Mouse (Mus musculus): ENCODE measurements around the gene 4933428G20Rik. TPM values are rescaled to one million over a fixed set of nuclear protein-coding genes. Genes with fewer than 3 reads are reported as not detected.

4933428G20Rik gene
- polyA plus RNA-seq, 1 experiment from 2014 or later = not detected

DNA sequence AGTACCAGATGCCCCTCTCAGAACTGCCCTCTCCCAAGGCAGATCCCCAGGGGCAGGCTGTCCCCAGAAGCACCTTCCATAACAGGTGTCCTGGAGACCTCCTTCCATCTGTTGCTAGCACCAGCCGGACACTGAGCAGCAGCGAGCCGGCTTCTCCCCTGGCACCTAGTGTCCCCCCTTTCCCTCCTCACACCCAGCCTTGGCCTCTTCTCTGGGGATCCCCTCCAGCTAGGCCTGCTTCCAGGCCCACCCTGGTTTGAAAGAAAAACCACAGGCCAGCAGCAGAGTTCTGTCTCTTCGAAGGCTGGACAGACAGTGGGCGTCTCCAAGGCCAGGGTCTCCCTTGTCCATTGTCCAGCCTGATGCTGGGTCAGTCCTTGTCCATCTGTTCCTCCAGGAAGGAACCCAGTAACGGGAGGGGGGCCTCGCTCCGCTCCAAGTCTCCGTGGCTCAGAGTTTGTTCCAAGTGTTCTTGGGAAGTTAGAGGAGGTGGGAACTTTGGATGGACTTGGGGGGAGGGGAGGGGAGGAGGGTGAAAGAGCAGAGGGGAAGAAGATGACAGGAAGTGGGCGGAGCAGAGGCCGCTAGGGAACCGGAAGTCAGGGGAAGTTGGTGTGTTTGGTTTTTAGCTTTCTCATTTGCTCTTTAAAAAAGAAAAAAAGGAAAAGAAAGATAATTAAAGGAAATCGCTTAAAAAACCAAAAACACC, 11.7 kb upstream of the 4933428G20Rik start:
- Histone ChIP-seq H3K4me3 (ENCODE audit: low read depth, low read length) (no peak overlapping the region), H3K27ac (ENCODE audit: low read depth, low read length) (no peak overlapping the region; the same call in 1 of the 2 replicates), H3K9me3 (replicated peaks; ENCODE audit: control insufficient read depth, low read length) (no peaks in the 10 kb centered on the region), H3K4me2 (ENCODE audit: low read length) (no peak overlapping the region), H3K9ac (ENCODE audit: low read length) (no peak overlapping the region), H3K4me1 (ENCODE audit: control insufficient read depth, insufficient read depth, low read length) (0 out of 2 replicates have a peak, but pooled peaks cover 2% of the 10 kb centered on the region), H3K27me3 (replicated peaks; ENCODE audit: control insufficient read depth, insufficient read depth, low read length) (no peaks in the 10 kb centered on the region), H3K36me3 (ENCODE audit: control insufficient read depth, insufficient read depth, low read length) (peaks cover 22% of the 10 kb centered on the region)
- 63% methylated on average over 13 of the region's 13 CpGs for WGBS
- DNase-seq (ENCODE audit: low spot score) = no peak
- ATAC-seq = no peak

DNA sequence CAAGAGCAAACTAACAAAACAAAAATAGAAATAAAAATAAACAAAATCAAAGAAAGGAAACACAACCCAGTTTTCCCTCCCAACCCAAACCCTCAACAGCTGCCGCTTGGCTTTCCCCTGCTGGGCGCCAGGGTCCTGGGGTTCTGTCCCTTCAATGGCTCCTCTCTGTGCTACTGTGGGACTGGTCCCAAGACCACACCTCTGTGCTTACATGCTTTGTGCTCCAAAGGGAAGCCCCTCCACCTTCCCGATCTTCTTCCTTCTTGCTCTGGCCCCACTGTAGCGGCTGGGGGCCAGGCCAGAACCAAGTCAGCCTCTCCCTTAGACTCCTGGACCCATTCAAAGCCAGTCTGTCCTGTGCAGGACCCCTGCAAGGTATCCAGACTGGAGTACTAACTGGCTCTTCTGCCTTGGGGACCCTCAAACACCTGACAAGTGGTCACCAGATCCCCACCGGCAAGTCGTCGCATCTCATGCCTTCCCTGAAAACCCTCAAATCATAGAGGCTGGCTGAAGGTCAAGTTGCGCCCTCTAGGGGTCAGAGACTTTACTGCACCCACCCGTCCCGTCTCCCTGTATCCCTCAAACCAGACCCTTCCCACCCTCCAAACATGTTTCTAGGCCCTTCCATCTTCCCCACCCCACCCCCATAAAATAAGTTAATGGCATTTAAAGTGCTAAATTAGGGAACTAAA, 11.0 kb upstream of the 4933428G20Rik start:
- H3K9me3 ChIP-seq (replicated peaks; ENCODE audit: control insufficient read depth, low read length) = no peaks in the 10 kb centered on the region
- ATAC-seq (peak; percentile 33; the same call in 1 of the 2 replicates), DNase-seq (ENCODE audit: low spot score) (peak; percentile 53)
- whole genome bisulfite sequencing = 24% methylated on average over 10 of the region's 10 CpGs
- H3K4me1 ChIP-seq (ENCODE audit: control insufficient read depth, insufficient read depth, low read length) = 0 out of 2 replicates have a peak, but pooled peaks cover 2% of the 10 kb centered on the region
- no peak overlapping the region for H3K27ac ChIP-seq (ENCODE audit: low read depth, low read length)
- H3K4me3 ChIP-seq (ENCODE audit: low read depth, low read length) = no peak overlapping the region
- peaks cover 15% of the 10 kb centered on the region for H3K36me3 ChIP-seq (ENCODE audit: control insufficient read depth, insufficient read depth, low read length)
- H3K4me2 ChIP-seq (ENCODE audit: low read length) = no peak overlapping the region
- H3K9ac ChIP-seq (ENCODE audit: low read length) = no peak overlapping the region
- H3K27me3 ChIP-seq (replicated peaks; ENCODE audit: control insufficient read depth, insufficient read depth, low read length) = no peaks in the 10 kb centered on the region

DNA sequence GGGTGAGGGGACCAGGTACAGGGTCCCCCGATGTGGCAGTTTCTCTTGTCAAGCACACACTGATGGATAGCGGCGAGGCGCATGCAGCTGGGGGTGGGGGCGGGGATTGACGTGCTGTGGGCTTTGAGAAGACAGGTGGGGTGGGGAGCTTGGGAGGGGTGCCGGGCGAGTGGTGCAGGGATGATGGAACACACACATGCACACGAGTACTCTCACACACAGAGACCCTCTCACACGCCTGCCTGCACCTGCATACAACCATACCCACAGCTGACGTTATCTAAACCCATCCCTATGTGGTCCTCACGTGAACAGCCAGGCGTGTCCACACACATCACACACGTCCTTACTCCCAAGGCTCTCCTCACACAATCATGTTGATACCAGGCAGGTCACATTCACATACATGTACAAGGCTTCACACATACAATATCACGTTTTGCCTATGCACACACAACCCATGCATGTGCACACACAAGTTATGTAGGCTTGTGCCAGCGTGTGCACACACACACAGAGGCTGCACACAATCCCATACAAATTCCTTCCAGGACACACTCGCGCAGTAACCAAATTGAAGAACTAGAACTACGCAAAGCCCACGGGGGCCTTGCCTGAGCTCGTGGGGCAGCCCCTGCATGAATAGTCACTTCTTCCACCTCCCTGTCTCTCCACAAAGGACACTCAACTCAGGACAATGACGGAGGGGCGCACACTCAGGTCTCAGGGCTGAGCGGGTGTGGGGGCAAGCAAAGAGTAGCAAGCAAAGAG, 9.8 kb upstream of the 4933428G20Rik start:
- ATAC-seq (peak; percentile 27; the same call in 1 of the 2 replicates), DNase-seq (ENCODE audit: low spot score) (no peak)
- Histone ChIP-seq H3K4me3 (ENCODE audit: low read depth, low read length) (no peak overlapping the region), H3K4me2 (ENCODE audit: low read length) (no peak overlapping the region), H3K4me1 (ENCODE audit: control insufficient read depth, insufficient read depth, low read length) (0 out of 2 replicates have a peak, but pooled peaks cover 2% of the 10 kb centered on the region), H3K27me3 (replicated peaks; ENCODE audit: control insufficient read depth, insufficient read depth, low read length) (no peaks in the 10 kb centered on the region), H3K9me3 (replicated peaks; ENCODE audit: control insufficient read depth, low read length) (no peaks in the 10 kb centered on the region), H3K27ac (ENCODE audit: low read depth, low read length) (no peak overlapping the region), H3K9ac (ENCODE audit: low read length) (no peak overlapping the region), H3K36me3 (ENCODE audit: control insufficient read depth, insufficient read depth, low read length) (peaks cover 3% of the 10 kb centered on the region; the same call in 1 of the 2 replicates)
- 52% methylated on average over 24 of the region's 24 CpGs for whole genome bisulfite sequencing

DNA sequence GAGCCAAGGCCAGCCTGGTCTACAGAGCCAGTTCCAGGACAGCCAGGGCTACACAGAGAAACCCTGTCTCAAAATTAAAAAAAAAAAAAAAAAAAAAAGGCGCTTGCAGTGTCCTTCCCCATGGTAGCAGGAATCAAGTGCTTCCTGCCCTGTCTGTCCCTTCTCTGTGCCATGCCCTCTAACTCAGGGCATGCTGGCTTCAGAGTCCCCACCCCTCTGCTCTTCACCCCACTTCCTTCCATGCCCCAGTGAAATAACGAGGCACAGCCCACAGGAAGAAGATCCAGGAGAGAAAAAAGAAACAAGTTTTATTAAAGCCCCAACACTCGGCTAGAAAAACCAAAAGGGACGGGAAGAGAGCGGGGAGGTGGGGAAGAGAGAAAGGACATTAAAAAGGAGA, 8.9 kb upstream of the 4933428G20Rik start:
- WGBS = 53% methylated on average over 5 of the region's 5 CpGs
- H3K27ac ChIP-seq (ENCODE audit: low read depth, low read length) = no peak overlapping the region
- no peak for DNase-seq (ENCODE audit: low spot score)
- no peak overlapping the region for H3K4me3 ChIP-seq (ENCODE audit: low read depth, low read length)
- no peak overlapping the region for H3K4me2 ChIP-seq (ENCODE audit: low read length)
- no peaks in the 10 kb centered on the region for H3K27me3 ChIP-seq (replicated peaks; ENCODE audit: control insufficient read depth, insufficient read depth, low read length)
- 0 out of 2 replicates have a peak, but pooled peaks cover 2% of the 10 kb centered on the region for H3K4me1 ChIP-seq (ENCODE audit: control insufficient read depth, insufficient read depth, low read length)
- no peaks in the 10 kb centered on the region for H3K36me3 ChIP-seq (ENCODE audit: control insufficient read depth, insufficient read depth, low read length)
- no peak overlapping the region for H3K9ac ChIP-seq (ENCODE audit: low read length)
- no peaks in the 10 kb centered on the region for H3K9me3 ChIP-seq (replicated peaks; ENCODE audit: control insufficient read depth, low read length)
- ATAC-seq = no peak

DNA sequence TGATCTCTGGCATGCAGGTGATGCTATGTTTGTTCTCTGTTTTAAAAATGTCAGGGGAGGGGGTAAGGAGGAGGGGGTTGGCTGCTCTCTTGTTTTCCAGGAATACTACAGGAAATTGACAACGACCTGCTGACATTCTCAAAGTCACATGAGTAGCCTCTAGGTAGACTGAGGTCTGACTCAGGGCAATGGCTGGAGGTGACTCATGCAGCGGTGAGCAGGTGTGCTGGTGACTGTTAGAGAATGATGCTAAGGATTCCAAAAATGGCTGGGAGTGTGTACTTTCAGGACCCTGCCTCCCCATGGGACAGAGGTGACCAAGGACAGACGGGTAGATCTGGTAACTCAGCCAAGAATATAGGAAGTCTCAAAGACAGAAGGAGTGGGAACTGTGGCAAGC, 8.1 kb upstream of the 4933428G20Rik start:
- no peak overlapping the region for H3K27ac ChIP-seq (ENCODE audit: low read depth, low read length)
- no peak for DNase-seq (ENCODE audit: low spot score)
- no peak for ATAC-seq
- WGBS = 91% methylated on average over 3 of the region's 3 CpGs
- no peak overlapping the region for H3K9ac ChIP-seq (ENCODE audit: low read length)
- 0 out of 2 replicates have a peak, but pooled peaks cover 2% of the 10 kb centered on the region for H3K4me1 ChIP-seq (ENCODE audit: control insufficient read depth, insufficient read depth, low read length)
- no peak overlapping the region for H3K4me3 ChIP-seq (ENCODE audit: low read depth, low read length)
- no peak overlapping the region for H3K4me2 ChIP-seq (ENCODE audit: low read length)
- H3K36me3 ChIP-seq (ENCODE audit: control insufficient read depth, insufficient read depth, low read length) = no peaks in the 10 kb centered on the region
- no peaks in the 10 kb centered on the region for H3K27me3 ChIP-seq (replicated peaks; ENCODE audit: control insufficient read depth, insufficient read depth, low read length)
- H3K9me3 ChIP-seq (replicated peaks; ENCODE audit: control insufficient read depth, low read length) = no peaks in the 10 kb centered on the region

DNA sequence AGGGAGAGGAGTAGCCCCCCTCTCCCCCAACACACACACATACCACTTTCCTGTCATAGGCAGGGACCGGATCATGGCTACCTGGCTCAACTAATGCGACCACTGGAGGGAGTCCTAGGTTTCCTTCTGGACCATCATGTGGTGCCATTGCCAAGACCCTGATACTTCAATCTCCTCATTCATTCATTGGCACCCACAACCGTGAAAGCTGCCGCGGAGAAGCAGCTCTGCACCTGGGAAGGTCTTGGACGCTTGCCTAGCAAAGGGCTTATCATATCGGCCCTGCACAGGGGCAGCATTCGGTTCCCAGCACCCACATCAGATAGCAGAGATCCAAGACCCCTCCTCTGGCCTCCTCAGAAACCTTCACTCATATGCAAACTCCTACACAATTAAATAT, 6.2 kb upstream of the 4933428G20Rik start:
- Histone ChIP-seq H3K36me3 (ENCODE audit: control insufficient read depth, insufficient read depth, low read length) (no peaks in the 10 kb centered on the region), H3K4me3 (ENCODE audit: low read depth, low read length) (no peak overlapping the region), H3K9me3 (replicated peaks; ENCODE audit: control insufficient read depth, low read length) (no peaks in the 10 kb centered on the region), H3K4me2 (ENCODE audit: low read length) (no peak overlapping the region), H3K27ac (ENCODE audit: low read depth, low read length) (no peak overlapping the region), H3K27me3 (replicated peaks; ENCODE audit: control insufficient read depth, insufficient read depth, low read length) (peaks cover 6% of the 10 kb centered on the region), H3K9ac (ENCODE audit: low read length) (no peak overlapping the region), H3K4me1 (ENCODE audit: control insufficient read depth, insufficient read depth, low read length) (0 out of 2 replicates have a peak, but pooled peaks cover 2% of the 10 kb centered on the region)
- WGBS = 53% methylated on average over 8 of the region's 8 CpGs
- ATAC-seq (no peak), DNase-seq (ENCODE audit: low spot score) (no peak)

DNA sequence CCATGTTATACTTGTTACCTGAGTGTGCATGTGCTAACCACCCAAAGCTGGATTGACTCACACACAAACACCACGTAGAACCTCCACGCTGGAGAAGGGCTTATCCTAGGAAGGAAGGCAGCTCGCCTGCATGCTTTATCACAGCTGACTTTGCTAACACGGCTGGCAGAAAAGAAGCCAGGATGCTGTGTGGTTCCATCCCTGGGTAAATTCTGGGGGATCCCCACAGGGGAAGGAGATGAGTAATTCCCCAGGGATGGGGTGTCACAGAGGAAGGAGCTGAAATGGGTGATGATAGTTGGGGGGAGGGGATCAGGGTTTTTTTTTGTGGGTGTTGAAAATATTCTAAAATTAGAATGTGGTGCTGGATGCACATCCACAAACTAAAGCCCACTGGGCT, 5.6 kb upstream of the 4933428G20Rik start:
- Histone ChIP-seq H3K4me2 (ENCODE audit: low read length) (no peak overlapping the region), H3K4me3 (ENCODE audit: low read depth, low read length) (no peak overlapping the region), H3K27me3 (replicated peaks; ENCODE audit: control insufficient read depth, insufficient read depth, low read length) (peaks cover 11% of the 10 kb centered on the region), H3K9ac (ENCODE audit: low read length) (no peak overlapping the region), H3K27ac (ENCODE audit: low read depth, low read length) (no peak overlapping the region), H3K9me3 (replicated peaks; ENCODE audit: control insufficient read depth, low read length) (no peaks in the 10 kb centered on the region), H3K4me1 (ENCODE audit: control insufficient read depth, insufficient read depth, low read length) (peaks cover 5% of the 10 kb centered on the region), H3K36me3 (ENCODE audit: control insufficient read depth, insufficient read depth, low read length) (no peaks in the 10 kb centered on the region)
- DNase-seq (ENCODE audit: low spot score) (no peak), ATAC-seq (no peak)
- 87% methylated on average over 4 of the region's 4 CpGs for WGBS

DNA sequence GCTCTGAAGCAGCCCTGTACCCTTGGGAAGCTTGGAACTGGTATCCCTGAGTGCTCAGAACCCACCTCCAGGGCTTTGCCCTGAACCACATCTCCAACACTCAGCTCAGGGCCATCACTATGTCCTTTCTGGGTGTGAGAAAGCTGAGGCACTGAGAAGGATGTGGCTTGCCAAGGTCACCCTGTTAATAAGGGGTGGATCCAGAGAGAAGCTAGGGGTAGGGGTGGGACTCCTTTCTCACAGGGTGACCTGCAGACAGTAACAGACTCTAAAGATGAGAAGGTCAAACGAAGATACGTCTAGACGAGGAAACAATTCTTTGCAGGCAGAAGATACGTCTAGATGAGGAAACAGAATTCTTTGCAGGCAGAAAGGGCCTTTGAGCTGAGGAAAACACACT, 2.7 kb upstream of the 4933428G20Rik start:
- H3K9ac ChIP-seq (ENCODE audit: low read length) = no peak overlapping the region
- no peak overlapping the region for H3K4me3 ChIP-seq (ENCODE audit: low read depth, low read length)
- 86% methylated on average over 4 of the region's 4 CpGs for WGBS
- ATAC-seq (no peak), DNase-seq (ENCODE audit: low spot score) (no peak)
- no peak overlapping the region for H3K4me2 ChIP-seq (ENCODE audit: low read length)
- no peaks in the 10 kb centered on the region for H3K36me3 ChIP-seq (ENCODE audit: control insufficient read depth, insufficient read depth, low read length)
- no peak overlapping the region for H3K27ac ChIP-seq (ENCODE audit: low read depth, low read length)
- H3K27me3 ChIP-seq (replicated peaks; ENCODE audit: control insufficient read depth, insufficient read depth, low read length) = peaks cover 37% of the 10 kb centered on the region
- no peaks in the 10 kb centered on the region for H3K9me3 ChIP-seq (replicated peaks; ENCODE audit: control insufficient read depth, low read length)
- peaks cover 10% of the 10 kb centered on the region for H3K4me1 ChIP-seq (ENCODE audit: control insufficient read depth, insufficient read depth, low read length)

Measured in forebrain, embryonic 14.5 days (tissue).